Mouse (Mus musculus) cerebellum, postnatal 36 days (tissue): ENCODE measurements around the gene Cd19.

ENCODE experiments used
- DNase-seq, 2 experiments: peaks; one replicate each; pipeline ENCODE4 v3.0.0; 2021 to 2022; ENCODE audit warnings: mixed read lengths in 2 of 2

The Cd19 gene

DNA sequence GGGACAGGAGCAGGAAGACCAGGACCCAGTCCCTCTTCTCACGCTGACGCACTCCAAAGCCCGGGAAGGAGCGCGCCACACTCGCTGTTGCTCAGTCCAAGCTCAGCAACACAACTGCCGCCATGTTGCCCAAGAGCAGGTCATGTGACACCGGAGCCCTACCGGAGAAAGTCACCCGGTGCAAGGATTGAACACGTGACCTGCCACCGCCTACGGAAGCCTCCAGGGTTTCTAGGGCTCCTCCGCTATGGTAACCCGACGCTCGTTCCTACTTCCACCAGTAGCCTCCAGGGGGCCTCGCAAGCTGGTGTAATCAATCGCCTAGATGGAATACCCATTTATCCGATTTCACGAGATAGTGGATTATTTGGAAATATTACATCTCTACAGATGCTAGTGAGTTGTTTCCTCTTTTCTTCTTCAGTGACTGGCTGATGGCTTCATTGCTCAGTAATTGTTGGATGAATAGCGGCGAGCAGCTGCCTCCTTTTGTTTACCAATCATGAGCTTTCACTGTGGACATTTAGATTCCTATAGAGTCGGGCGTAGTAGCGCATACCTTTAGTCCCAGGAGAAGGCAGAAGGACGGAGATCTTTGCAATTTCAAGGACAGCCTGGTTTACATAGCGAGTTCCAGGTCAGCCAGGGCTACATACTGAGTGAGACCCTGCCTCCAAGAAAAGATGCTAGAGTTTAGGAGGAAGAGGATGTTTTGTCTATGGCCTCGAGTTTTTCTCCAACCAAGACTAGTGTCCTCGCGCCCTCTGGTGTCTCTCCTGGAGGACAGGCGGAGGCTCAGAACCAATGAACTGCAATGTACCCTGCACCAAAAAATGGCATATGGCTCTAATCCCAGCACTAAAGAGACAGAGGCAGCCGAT, 37.2 kb downstream of the Cd19 start, which contains the start of gene Spns1:
Gene Spns1 (minus strand): TSS at position 173 of the 881 bp plus-strand sequence.
- DNase-seq: peak; percentile 99

DNA sequence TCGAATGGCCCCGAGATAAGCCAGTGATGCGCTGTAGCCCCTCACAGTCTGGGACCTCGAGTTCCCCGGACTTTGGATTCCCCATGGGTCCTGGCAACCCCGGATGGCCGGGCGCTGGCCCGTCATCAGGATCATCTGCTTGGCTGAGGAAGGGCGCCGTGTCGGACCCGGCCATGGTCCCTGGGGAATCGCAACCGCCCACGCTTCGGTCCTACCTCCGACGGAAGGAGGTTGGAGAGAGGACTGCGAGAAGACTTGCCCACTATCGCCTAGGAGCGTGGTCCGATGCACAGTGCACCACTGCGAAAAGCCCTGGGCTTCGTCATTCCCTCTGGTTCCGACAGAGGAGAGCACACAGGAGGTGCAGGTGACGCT, 37.8 kb downstream of the Cd19 start:
- DNase-seq: no peak

DNA sequence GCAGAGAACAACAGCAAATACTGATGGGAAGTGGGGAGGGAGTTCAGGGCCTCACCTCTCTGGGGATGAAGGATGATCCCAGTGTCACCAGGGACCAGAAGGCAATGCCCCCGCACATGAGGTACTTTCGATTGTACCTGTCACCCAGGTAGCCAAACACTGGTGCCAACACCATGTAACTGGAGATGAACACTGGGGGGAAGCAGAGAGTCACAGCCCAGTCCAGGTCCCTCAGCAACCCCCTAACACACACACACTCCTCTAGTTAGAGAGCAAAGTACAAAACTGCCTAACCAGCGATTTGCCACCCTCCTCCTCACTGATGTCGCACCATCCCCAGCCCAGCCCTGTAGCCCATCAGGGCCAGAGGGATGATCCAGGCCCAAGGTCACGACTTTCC, 39.7 kb downstream of the Cd19 start:
- DNase-seq: no peak

DNA sequence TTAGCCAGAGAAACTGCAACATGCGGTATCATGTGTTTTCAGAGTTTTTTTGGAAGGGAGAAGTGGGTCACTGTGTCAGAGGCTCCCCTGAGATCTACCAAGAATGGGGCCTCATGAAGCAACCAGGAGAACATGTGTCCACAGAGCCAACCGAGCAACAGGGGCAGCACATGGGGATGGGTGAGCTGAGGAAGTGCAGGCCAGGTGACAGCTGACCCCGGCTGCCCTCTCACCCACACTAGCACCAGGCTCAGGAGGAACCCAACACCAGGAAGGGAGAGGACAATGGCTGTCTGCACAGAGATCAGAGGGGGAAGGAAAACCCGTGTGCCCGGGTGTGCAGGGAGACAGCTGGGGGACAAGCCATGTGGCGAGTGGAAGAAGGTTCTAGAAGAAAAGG, 40.2 kb downstream of the Cd19 start:
- no peak for DNase-seq

DNA sequence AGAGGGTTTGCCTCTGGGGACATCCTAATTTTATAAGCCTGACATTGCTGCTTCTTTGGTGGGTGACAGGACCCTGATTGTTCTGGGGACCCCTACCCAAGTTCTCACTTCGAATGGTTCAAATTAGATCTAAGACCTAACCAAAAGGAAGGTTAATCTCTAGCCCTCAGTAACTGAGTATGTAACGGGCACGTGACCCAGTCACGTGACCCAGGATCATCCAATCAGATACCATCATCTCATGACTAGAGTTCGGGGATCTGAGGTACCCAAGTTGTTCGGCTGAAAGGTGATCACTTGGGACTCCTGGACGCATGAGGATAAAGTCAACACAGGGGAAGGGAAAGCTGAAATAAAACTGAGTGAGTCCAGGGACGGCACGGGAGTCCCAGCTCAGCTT, 41.7 kb downstream of the Cd19 start:
- no peak for DNase-seq

DNA sequence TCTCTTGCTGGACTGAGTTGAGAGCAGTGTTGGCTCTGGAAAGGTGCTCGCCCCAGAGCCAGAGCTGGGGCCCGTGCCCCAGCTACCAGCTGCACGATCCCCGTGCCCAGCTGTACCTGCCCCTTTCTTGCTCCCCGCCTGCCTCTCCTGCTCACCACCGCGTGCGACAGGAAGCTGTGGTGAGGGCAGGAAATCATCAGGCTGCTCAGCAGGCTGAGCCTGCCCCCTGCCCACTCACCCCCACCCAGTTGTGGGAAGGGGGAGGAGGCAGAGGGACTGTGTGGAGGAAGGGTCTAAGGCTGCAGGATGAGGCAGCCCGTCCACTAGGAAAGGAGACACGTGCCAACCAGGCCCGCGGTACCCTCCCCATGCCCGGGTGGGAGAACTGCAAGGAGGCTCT, 45.3 kb downstream of the Cd19 start, which contains the start of gene Lat:
Gene Lat (minus strand): TSS at position 178 of the 400 bp plus-strand sequence.
- DNase-seq: no peak

DNA sequence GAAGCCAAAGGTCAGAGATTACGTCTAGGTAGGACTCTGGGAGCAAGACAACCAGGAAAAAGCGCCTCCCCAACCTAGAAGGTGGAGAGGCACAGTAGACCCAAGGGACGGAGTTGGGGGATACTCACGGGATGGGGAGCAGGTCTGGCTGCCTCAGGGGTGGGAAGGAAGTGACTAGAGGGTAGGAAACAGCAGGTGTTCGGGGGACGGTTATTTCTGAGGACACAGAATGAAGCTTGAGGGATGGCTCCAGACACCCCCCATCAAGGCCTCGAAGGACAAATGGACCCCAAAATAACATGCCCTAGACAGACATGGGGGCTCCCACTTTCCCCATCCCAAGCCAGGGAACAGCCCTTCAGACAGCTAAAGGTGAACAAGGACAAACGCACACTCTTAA, 46.3 kb downstream of the Cd19 start:
- DNase-seq: no peak

DNA sequence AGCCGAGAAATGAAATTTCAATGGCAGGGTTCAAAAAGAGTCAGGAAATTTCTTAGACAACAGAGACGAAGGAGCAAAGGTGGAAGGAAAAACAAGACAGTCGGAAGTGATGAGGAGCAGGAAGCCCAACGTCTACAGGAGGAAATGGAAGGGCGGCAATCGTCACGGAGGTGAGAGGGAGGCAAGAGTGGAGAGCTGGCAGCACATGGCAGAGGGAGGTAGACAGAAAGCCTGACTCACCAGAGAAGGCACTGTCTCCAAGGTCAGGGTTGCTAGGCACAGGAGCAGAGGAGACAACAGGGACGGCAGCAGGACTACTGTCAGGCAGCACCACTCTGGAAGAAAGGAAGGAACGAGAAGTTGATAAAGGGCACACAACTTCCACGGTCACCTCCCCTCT, 47.1 kb downstream of the Cd19 start:
- DNase-seq: no peak

DNA sequence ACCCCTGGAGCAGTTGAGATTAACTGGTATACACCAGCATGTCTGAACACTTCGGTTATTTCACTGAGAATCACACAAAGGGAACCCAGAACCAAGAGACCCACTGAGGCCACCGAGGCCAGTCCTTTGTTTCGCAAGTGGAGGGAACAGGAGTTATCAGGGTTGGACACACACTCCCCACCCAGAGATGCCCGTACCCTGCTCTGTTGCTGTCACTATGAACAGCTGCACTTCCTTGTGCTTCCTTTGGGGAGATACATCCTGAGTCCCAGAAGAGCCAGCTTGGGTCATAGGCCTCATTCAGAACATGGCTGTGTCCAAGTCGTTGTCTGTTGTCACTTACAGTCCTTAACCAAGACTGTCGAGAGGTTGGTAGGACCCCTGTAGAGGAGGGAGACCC, 51.7 kb downstream of the Cd19 start:
- DNase-seq: no peak

DNA sequence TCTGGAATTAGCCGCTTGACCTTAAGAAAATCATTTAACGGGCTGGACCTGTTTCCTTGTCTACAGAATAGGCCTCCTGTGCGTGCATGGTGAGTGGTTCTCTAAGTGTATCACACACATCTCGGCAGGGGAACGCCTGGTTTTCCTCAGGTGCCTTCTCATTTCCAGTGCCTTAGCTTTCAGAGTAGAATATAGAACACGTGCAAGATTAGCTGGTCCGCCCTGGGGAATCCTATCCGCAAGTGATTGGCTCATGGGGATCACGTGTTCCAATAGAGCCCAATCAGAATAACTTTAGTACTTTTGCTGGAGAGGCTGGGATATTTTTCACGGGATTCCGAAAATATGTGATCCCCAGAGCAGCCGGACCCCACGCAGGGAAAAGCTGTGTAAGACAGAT, 55.6 kb downstream of the Cd19 start:
- DNase-seq: no peak
